Mouse (Mus musculus) midbrain, embryonic 11.5 days (tissue): ENCODE results near the gene Nrg3. TPM values are rescaled to one million over a fixed set of nuclear protein-coding genes. Genes with fewer than 3 reads are reported as not detected.
"Not testable (repeated sequence)": the region's sequence is repeated elsewhere in the genome, so short reads cannot be mapped to it uniquely, and the experiment has no call there.

Experiments used
- ATAC-seq: fragments of 200-750 bp; cut with Nextera tagmentation; 2 replicates; pipeline ENCODE4 v1.8.0; 2017; ENCODE audit warnings: moderate TSS enrichment, moderate library complexity; ENCODE audit not compliant: low FRiP score
- DNase-seq: peaks from one replicate; pipeline ENCODE4 v3.0.0; 2015; ENCODE audit warnings: low spot score; ENCODE audit errors: missing footprints
- H3K27ac ChIP-seq: fragments of 300-500 bp; sonication (generic); 2 replicates; pipeline ENCODE4 v1.5.1; 2014; ENCODE audit warnings: low read depth, low read length
- H3K27me3 ChIP-seq: fragments of 300-500 bp; sonication (generic); 2 replicates; pipeline ENCODE4 v1.6.1; 2014; ENCODE audit warnings: mild to moderate bottlenecking, low read length, moderate library complexity, mixed read lengths; ENCODE audit not compliant: control insufficient read depth, insufficient read depth
- H3K36me3 ChIP-seq: fragments of 300-500 bp; sonication (generic); 2 replicates; pipeline ENCODE4 v1.6.1; 2014; ENCODE audit warnings: mild to moderate bottlenecking, low read length, moderate library complexity, mixed read lengths; ENCODE audit not compliant: control insufficient read depth, insufficient read depth
- H3K4me1 ChIP-seq: fragments of 300-500 bp; sonication (generic); 2 replicates; pipeline ENCODE4 v1.6.1; 2014; ENCODE audit warnings: low read length; ENCODE audit not compliant: control insufficient read depth, insufficient read depth
- H3K4me2 ChIP-seq: fragments of 300-500 bp; sonication (generic); 2 replicates; pipeline ENCODE4 v1.6.1; 2014; ENCODE audit warnings: mild to moderate bottlenecking, moderate library complexity
- H3K4me3 ChIP-seq: fragments of 300-500 bp; sonication (generic); 2 replicates; pipeline ENCODE4 v1.5.1; 2014; ENCODE audit warnings: low read depth, low read length
- H3K9ac ChIP-seq: fragments of 300-500 bp; sonication (generic); 2 replicates; pipeline ENCODE4 v1.6.1; 2014; ENCODE audit warnings: low read length
- H3K9me3 ChIP-seq: fragments of 300-500 bp; sonication (generic); 2 replicates; pipeline ENCODE4 v1.6.1; 2016; ENCODE audit warnings: low read length; ENCODE audit not compliant: control insufficient read depth
- WGBS: fragments of 180-500 bp; shearing (Covaris S2); extraction: QIAGEN DNeasy Blood & Tissue Kit; methylation state at CpG from one replicate; pipeline ENCODE4 v1.1.7; 2014; 5-methylcytosine and 5-hydroxymethylcytosine counted together
- microRNA-seq: library from miRNA; unstranded; fragments of <30 nt; microRNA quantifications from one replicate; pipeline ENCODE4, GENCODE M21; 2017
- polyA plus RNA-seq: library from polyadenylated mRNA; unstranded; fragments of >200 nt; fragmentation: Nextera tagmentation; extraction: Ambion mirVana; gene quantifications from 2 replicates; pipeline ENCODE4 v1.2.1, GENCODE M21; 2014

Nrg3 gene
- polyA plus RNA-seq, 1 experiment from 2014 or later: 1.2 TPM

DNA sequence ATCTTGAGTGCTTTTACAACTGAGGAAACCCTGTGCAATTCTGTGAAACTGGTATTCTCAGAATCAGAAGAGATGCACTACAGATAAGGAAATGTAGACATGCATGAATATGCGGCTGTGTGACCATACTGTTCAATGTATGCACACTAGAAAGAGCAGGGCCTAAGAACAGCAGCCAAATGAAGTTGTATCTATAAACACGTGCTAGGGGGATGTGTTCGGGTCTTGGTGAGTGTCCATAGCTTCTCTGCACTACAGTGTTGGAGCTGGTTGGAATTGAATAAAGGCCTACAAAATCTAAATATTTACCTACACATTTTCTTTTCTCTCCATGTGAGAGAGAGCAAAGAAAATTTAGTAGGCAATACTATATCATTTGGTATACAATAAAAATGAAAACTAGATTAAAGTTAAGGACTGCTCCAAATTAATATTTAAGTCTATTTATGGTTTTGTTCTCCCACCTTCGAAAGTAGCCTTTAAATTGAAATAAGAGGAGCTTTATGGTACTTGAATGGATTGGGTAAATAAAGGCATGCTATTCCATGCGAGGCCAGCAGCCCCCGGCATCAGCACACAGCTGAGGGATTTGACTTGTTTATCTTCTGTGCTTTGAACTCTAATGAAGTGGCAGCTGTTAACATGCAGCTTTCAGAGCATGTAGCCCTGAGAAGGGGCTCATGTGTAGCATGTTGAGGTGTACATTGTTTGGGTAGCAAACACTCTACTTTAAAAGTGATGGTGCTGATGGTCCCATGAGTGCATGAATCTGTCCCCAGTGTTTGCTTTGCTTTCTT, 1038.9 kb downstream of the Nrg3 start:
- no peak overlapping the region for H3K4me2 ChIP-seq
- H3K4me3 ChIP-seq: no peak overlapping the region
- WGBS: 60% methylated on average over 6 of the region's 6 CpGs
- no peak for DNase-seq
- no peak overlapping the region for H3K27ac ChIP-seq
- H3K36me3 ChIP-seq: no peaks in the 10 kb centered on the region
- no peaks in the 10 kb centered on the region for H3K4me1 ChIP-seq
- ATAC-seq: peak; percentile 82
- no peaks in the 10 kb centered on the region for H3K9me3 ChIP-seq
- H3K27me3 ChIP-seq: no peaks in the 10 kb centered on the region
- no peak overlapping the region for H3K9ac ChIP-seq

GRCm38 (mm10) chr14:38374660-38375059, 1098.2 kb downstream of the Nrg3 start:
- H3K9me3 ChIP-seq: no peaks in the 10 kb centered on the region
- H3K9ac ChIP-seq: no peak overlapping the region
- no peak overlapping the region for H3K4me3 ChIP-seq
- ATAC-seq (no peak), DNase-seq (no peak)
- no peaks in the 10 kb centered on the region for H3K27me3 ChIP-seq
- H3K27ac ChIP-seq: no peak overlapping the region
- no peaks in the 10 kb centered on the region for H3K36me3 ChIP-seq
- no peak overlapping the region for H3K4me2 ChIP-seq
- H3K4me1 ChIP-seq: no peaks in the 10 kb centered on the region

DNA sequence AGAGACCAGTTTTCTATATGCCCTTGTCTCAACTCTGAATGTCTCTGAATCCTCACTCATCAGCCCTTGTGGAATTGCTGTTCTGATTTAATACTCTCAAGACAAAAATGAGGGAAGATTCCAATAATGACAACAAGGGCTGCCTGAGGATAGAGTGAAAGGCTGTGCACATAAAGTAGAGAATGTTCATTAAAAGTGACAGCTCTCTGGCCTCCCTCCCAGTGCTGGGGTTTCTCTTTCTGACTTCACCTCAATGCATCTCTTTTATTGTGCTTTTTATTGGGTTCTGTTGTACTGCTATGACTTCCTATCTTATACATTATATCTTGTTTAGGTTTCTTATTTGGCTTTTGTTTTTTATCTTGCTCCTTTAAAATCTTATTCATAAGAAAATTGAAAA, 1131.9 kb downstream of the Nrg3 start:
- no peak for ATAC-seq
- DNase-seq: no peak
- Histone ChIP-seq H3K4me3 (no peak overlapping the region), H3K27me3 (no peaks in the 10 kb centered on the region), H3K9ac (no peak overlapping the region), H3K4me1 (no peaks in the 10 kb centered on the region), H3K27ac (no peak overlapping the region), H3K36me3 (no peaks in the 10 kb centered on the region), H3K9me3 (no peaks in the 10 kb centered on the region), H3K4me2 (no peak overlapping the region)

- H3K27ac ChIP-seq, H3K4me2 ChIP-seq, H3K4me1 ChIP-seq, H3K9me3 ChIP-seq, H3K9ac ChIP-seq, DNase-seq, ATAC-seq, H3K27me3 ChIP-seq, H3K36me3 ChIP-seq, H3K4me3 ChIP-seq: not testable (repeated sequence)
- 57% methylated on average over 1 of the region's 1 CpGs for WGBS
Measured at GRCm38 (mm10) chr14:38322841-38323240, 1150.0 kb downstream of the Nrg3 start.

DNA sequence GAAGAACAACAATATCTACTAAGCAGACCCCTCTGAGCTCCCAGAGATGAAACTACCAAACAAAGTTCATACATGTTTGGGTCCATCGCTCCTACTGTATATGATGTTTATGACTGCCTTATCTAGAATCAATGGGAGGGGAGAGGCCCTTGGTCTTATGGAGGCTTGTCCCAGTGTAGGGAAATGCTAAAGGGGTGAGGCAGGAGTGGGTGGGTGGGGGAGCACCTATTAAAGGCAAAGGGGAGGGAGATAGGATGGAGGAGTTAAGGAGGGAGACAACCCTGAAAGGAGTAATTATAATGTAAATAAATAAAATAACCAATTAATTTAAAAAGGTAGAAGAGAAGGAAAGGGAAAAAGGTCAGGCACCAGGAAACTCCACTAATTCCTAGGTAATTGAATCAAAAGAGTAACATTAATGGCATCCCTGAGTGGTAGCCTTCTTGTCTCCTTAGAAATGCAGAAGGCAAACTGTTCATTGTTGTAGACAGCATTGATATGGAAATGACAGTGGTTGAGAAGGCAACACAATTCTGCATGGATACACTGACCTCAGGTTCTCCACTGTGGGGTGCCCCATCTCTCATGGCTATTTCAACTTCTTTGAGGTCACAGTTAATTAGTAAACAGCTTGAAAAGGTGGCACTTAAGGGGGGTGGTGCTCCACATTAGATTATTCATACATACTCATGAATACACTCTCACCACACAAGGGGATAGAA, 1152.1 kb downstream of the Nrg3 start:
- Histone ChIP-seq H3K4me3 (no peak overlapping the region), H3K9ac (no peak overlapping the region), H3K4me1 (peaks cover 3% of the 10 kb centered on the region; the same call in 1 of the 2 replicates), H3K4me2 (no peak overlapping the region), H3K27me3 (no peaks in the 10 kb centered on the region), H3K36me3 (no peaks in the 10 kb centered on the region), H3K9me3 (no peaks in the 10 kb centered on the region), H3K27ac (no peak overlapping the region)
- 87% methylated on average over 1 of the region's 1 CpGs for WGBS
- ATAC-seq (peak; percentile 64), DNase-seq (no peak)

Small RNA genes within 50 kb of the gene (microRNA-seq; reads per million reads assigned to microRNA genes)
- not detected for gene Gm27332
